Mouse (Mus musculus) heart, postnatal 0 days (tissue): ENCODE measurements around the gene Zfp988.
"Not testable (repeated sequence)": the region's sequence is repeated elsewhere in the genome, so short reads cannot be mapped to it uniquely, and the experiment has no call there.

Source experiments
- CTCF ChIP-seq: IDR thresholded peaks from 2 replicates; pipeline ENCODE4 v1.5.1; 2016; ENCODE audit warnings: antibody characterized with exemption, control low read depth, low read depth
- EP300 ChIP-seq: IDR thresholded peaks from 2 replicates; pipeline ENCODE4 v1.6.1; 2016; ENCODE audit warnings: antibody characterized with exemption, low read depth

DNA sequence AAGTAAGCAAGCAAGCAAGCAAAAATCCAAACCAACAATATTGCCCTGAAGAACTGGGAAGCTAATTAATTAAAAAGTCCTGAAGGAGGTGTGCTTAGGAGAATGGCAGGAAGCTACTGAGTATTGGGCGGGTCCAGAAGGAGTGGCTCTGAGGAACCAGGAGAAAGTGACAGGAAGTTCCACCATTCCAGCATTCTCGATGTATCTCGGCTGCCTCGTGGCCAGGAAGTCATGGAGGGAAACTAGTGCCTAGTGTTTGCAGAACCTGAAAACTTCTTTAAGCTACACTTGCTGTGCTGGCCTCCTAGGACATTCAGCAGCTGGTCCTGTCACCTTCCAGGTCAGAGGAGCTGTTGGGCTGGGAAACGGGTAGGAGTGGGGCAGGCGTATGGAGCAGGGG is at the start of gene Zfp988:
- not testable (repeated sequence) for TF ChIP-seq EP300, CTCF
